Mouse (Mus musculus): Measurements from ENCODE around the gene Ankrd13b. TPM values are rescaled to one million over a fixed set of nuclear protein-coding genes. Genes with fewer than 3 reads are reported as not detected.

Ankrd13b gene
- polyA plus RNA-seq, 1 experiment from 2014 or later, result 31.9 TPM

DNA sequence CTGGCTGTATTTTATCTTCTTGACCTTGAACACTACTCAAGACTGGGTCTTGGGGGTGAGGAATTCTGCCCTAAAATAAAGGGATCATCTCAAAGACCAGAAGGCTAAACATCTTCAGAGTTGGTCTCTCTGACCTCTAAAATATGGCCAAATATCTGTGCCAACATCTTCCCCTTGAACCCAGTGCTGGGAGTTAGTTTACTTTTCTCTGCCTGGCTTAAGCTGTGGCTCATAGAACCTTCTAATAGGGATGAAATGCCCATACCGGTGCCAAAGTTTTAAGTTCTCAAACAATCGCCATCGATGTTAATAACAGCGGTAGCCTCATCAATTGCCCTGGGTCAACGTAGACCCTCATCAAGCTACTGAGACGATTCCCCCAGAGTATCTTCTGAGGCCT, 27.6 kb downstream of the Ankrd13b start:
- ATAC-seq, result no peak
- WGBS, result 5% methylated on average over 6 of the region's 6 CpGs
- peaks cover 35% of the 10 kb centered on the region for H3K27me3 ChIP-seq (ENCODE audit: control insufficient read depth, insufficient read depth, low read depth, low read length)
- H3K4me3 ChIP-seq (ENCODE audit: low read depth, low read length), result peak overlapping the region; percentile 51
- H3K4me1 ChIP-seq (ENCODE audit: control insufficient read depth, insufficient read depth, low read length), result peaks cover 8% of the 10 kb centered on the region
- H3K36me3 ChIP-seq (ENCODE audit: control insufficient read depth, insufficient read depth, low read length), result no peaks in the 10 kb centered on the region
- no peak overlapping the region for H3K27ac ChIP-seq (ENCODE audit: low read length)
- H3K9me3 ChIP-seq (replicated peaks; ENCODE audit: control insufficient read depth, low read length, poor library complexity, severe bottlenecking), result no peaks in the 10 kb centered on the region
- peak overlapping the region; percentile 70 for H3K4me2 ChIP-seq (ENCODE audit: low read length)
- H3K9ac ChIP-seq (ENCODE audit: low read depth, low read length), result peak overlapping the region; percentile 56

DNA sequence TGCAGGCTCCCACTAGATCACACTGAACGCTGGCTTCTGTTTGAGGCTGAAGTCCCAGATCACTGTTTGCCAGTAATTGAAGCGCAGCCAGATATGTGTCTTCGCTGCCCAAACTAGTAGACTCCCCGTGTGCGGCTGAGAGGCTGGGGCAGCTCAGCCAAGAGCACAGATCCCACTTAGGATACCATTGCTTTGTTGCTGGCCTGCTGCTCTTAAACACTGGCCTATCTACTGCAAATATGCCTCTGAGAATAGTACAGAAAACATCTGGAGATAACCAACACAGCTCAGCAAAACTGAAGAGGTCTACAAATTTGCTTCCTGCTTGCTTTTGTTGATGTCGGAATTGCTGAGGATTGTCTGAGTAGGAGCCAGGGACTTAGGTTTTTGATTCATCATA, 32.6 kb downstream of the Ankrd13b start:
- peaks cover 12% of the 10 kb centered on the region for H3K36me3 ChIP-seq (ENCODE audit: control insufficient read depth, insufficient read depth, low read length)
- peaks cover 11% of the 10 kb centered on the region for H3K27me3 ChIP-seq (ENCODE audit: control insufficient read depth, insufficient read depth, low read depth, low read length)
- 79% methylated on average over 6 of the region's 6 CpGs for WGBS
- no peak overlapping the region for H3K4me3 ChIP-seq (ENCODE audit: low read depth, low read length)
- H3K4me1 ChIP-seq (ENCODE audit: control insufficient read depth, insufficient read depth, low read length), result peaks cover 1% of the 10 kb centered on the region
- H3K9me3 ChIP-seq (replicated peaks; ENCODE audit: control insufficient read depth, low read length, poor library complexity, severe bottlenecking), result no peaks in the 10 kb centered on the region
- H3K9ac ChIP-seq (ENCODE audit: low read depth, low read length), result no peak overlapping the region
- no peak for ATAC-seq
- no peak overlapping the region for H3K27ac ChIP-seq (ENCODE audit: low read length)
- H3K4me2 ChIP-seq (ENCODE audit: low read length), result no peak overlapping the region

DNA sequence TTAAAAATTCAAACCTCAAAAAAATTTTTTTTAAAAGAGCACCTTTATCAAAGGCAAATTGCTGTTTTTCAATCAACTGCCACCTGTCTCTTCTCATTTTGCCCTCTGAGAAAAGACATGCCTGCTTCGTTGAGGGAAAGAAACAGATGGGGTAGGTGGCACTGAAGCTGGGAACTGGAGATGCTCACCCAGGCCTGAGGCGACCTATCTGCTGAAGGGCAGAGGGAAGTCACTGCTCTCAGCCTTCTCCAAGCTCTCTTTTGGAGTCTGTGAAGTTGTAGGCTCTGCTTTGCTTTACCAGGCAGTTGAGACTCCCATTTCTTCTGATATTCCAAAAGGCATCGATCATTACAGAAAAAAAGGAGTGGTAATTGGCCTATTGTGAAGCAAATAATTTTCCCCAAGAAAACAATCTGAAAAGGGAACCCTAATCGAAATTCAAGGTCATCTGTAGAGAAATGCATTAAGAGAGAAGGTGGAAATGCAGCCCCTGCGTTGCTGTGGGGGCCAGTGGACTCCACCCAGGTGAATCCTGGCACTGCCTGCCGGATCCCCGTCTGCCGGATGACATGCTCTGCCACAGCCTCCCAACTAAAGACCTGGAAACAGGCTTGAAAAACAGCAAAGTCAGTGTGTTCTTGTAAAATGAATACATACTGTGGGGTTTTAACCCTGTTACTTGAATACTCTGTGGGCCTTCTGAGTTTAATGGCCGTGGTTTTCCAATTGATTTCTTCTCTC, 33.5 kb downstream of the Ankrd13b start:
- no peak for ATAC-seq
- no peak overlapping the region for H3K4me2 ChIP-seq (ENCODE audit: low read length)
- H3K27ac ChIP-seq (ENCODE audit: low read length), result no peak overlapping the region
- H3K9me3 ChIP-seq (replicated peaks; ENCODE audit: control insufficient read depth, low read length, poor library complexity, severe bottlenecking), result no peaks in the 10 kb centered on the region
- peaks cover 12% of the 10 kb centered on the region for H3K36me3 ChIP-seq (ENCODE audit: control insufficient read depth, insufficient read depth, low read length)
- no peak overlapping the region for H3K9ac ChIP-seq (ENCODE audit: low read depth, low read length)
- WGBS, result 84% methylated on average over 9 of the region's 9 CpGs
- no peak overlapping the region for H3K4me3 ChIP-seq (ENCODE audit: low read depth, low read length)
- no peaks in the 10 kb centered on the region for H3K4me1 ChIP-seq (ENCODE audit: control insufficient read depth, insufficient read depth, low read length)
- H3K27me3 ChIP-seq (ENCODE audit: control insufficient read depth, insufficient read depth, low read depth, low read length), result peaks cover 5% of the 10 kb centered on the region

DNA sequence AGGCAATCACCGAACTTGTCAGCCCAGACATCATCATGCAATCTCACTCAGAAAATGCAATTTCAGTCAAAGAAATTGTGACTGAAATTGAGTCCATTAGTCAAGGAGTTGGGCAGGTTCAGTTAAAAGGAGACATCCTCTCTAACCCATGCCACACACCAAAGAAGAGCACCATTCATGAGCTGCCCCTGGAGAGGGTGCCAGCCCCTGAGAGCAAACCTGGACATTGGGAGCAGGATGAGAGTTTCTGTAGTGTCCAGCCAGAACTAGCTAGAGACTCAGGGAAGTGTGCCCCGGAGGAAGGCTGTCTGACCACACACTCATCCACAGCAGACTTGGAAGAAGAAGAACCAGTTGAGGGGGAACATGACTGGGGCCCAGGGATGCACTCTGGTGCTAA, 36.1 kb downstream of the Ankrd13b start:
- no peaks in the 10 kb centered on the region for H3K4me1 ChIP-seq (ENCODE audit: control insufficient read depth, insufficient read depth, low read length)
- H3K9me3 ChIP-seq (replicated peaks; ENCODE audit: control insufficient read depth, low read length, poor library complexity, severe bottlenecking), result no peaks in the 10 kb centered on the region
- WGBS, result 97% methylated on average over 2 of the region's 2 CpGs
- H3K4me2 ChIP-seq (ENCODE audit: low read length), result no peak overlapping the region
- H3K4me3 ChIP-seq (ENCODE audit: low read depth, low read length), result no peak overlapping the region
- H3K27me3 ChIP-seq (ENCODE audit: control insufficient read depth, insufficient read depth, low read depth, low read length), result no peaks in the 10 kb centered on the region
- no peak for ATAC-seq
- H3K27ac ChIP-seq (ENCODE audit: low read length), result no peak overlapping the region
- no peak overlapping the region for H3K9ac ChIP-seq (ENCODE audit: low read depth, low read length)
- H3K36me3 ChIP-seq (ENCODE audit: control insufficient read depth, insufficient read depth, low read length), result peaks cover 20% of the 10 kb centered on the region

DNA sequence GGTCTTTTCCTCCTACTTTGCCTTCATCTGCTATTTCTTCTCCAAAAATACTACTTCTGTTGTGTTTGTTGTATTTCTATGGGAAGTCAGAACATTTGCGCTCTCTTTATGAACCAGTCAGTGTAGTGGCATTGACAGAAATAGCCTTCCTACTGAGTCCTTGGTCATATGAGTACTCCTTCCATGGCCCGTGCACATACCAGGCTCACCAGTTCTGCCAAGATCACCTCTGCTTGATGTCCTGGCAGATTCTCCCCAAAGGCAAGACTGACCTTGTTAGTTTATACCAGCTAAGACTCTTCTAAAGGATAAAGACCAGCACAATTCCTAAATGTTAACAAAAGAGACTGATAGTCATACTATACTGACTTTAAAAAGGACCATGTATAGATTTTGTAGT, 37.8 kb downstream of the Ankrd13b start:
- no peak overlapping the region for H3K4me3 ChIP-seq (ENCODE audit: low read depth, low read length)
- WGBS, result 100% methylated on average over 2 of the region's 2 CpGs
- no peaks in the 10 kb centered on the region for H3K4me1 ChIP-seq (ENCODE audit: control insufficient read depth, insufficient read depth, low read length)
- no peak overlapping the region for H3K27ac ChIP-seq (ENCODE audit: low read length)
- H3K4me2 ChIP-seq (ENCODE audit: low read length), result no peak overlapping the region
- H3K9ac ChIP-seq (ENCODE audit: low read depth, low read length), result no peak overlapping the region
- no peaks in the 10 kb centered on the region for H3K9me3 ChIP-seq (replicated peaks; ENCODE audit: control insufficient read depth, low read length, poor library complexity, severe bottlenecking)
- peaks cover 20% of the 10 kb centered on the region for H3K36me3 ChIP-seq (ENCODE audit: control insufficient read depth, insufficient read depth, low read length)
- ATAC-seq, result no peak
- no peaks in the 10 kb centered on the region for H3K27me3 ChIP-seq (ENCODE audit: control insufficient read depth, insufficient read depth, low read depth, low read length)

DNA sequence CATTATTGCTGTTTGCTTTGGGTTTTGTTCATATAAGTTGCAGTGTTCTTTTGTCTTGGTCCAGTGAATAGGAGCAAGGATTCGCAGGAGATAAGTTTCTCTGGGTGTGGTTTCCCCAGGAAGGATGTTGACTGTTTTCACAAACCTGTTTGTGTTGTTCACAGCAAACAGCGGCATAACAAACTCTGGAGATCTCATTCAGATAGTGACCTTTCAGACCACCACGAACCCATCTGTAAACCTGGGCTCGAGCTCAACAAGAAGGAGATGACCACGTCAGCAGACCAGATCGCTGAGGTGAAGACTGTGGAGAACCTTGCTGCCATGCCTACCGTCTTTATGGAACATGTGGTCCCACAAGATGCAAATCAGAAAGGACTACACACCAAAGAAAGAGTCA, 40.3 kb downstream of the Ankrd13b start:
- Histone ChIP-seq H3K27ac (ENCODE audit: low read length) (no peak overlapping the region), H3K4me2 (ENCODE audit: low read length) (no peak overlapping the region), H3K9me3 (replicated peaks; ENCODE audit: control insufficient read depth, low read length, poor library complexity, severe bottlenecking) (no peaks in the 10 kb centered on the region), H3K27me3 (ENCODE audit: control insufficient read depth, insufficient read depth, low read depth, low read length) (no peaks in the 10 kb centered on the region), H3K4me1 (ENCODE audit: control insufficient read depth, insufficient read depth, low read length) (no peaks in the 10 kb centered on the region), H3K4me3 (ENCODE audit: low read depth, low read length) (no peak overlapping the region), H3K9ac (ENCODE audit: low read depth, low read length) (no peak overlapping the region), H3K36me3 (ENCODE audit: control insufficient read depth, insufficient read depth, low read length) (peaks cover 15% of the 10 kb centered on the region)
- ATAC-seq, result no peak
- WGBS, result 96% methylated on average over 7 of the region's 7 CpGs

DNA sequence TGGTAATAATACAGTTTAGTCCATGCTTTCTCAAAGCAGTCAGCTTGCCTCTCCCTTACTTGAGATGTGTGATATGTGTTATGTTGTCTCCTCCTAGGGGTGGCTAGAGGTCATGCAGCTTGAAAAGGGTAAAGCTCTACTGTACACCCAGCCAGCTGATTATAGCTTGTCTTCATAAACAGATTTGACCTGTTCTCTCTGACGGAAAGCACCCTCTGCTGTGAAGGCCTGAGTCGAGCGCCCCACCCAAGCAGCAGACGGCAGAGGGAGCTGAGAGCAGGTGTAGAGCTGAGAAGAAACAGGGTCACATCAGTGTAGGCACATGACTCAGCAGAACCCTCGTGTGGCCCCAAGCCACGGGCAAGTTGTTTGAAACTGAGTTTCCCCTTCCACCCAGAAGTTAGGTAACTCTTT, 42.8 kb downstream of the Ankrd13b start:
- WGBS, result 71% methylated on average over 6 of the region's 6 CpGs
- no peak for ATAC-seq
- no peak overlapping the region for H3K4me2 ChIP-seq (ENCODE audit: low read length)
- peaks cover 14% of the 10 kb centered on the region for H3K36me3 ChIP-seq (ENCODE audit: control insufficient read depth, insufficient read depth, low read length)
- no peaks in the 10 kb centered on the region for H3K4me1 ChIP-seq (ENCODE audit: control insufficient read depth, insufficient read depth, low read length)
- H3K9ac ChIP-seq (ENCODE audit: low read depth, low read length), result no peak overlapping the region
- no peaks in the 10 kb centered on the region for H3K27me3 ChIP-seq (ENCODE audit: control insufficient read depth, insufficient read depth, low read depth, low read length)
- H3K4me3 ChIP-seq (ENCODE audit: low read depth, low read length), result no peak overlapping the region
- H3K27ac ChIP-seq (ENCODE audit: low read length), result no peak overlapping the region
- H3K9me3 ChIP-seq (replicated peaks; ENCODE audit: control insufficient read depth, low read length, poor library complexity, severe bottlenecking), result no peaks in the 10 kb centered on the region

DNA sequence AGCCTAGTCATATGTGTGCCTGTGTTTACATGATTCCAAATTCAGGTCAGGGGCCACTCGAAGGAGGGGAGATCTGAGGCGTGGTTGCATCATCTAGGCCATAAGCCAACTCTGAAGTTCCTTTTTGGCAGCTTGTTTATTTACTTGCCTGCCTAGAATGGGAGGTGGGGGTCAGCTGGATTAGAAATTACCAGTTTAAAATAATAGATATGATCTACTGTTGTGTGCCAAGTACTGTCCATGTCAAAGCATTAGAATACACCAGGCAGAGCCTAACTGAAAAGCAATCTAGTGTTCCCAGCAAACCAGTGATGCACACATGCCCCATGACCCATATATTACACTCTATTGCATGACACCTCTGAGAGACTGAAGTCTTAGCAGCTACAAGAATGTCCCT, 44.5 kb downstream of the Ankrd13b start:
- Histone ChIP-seq H3K9ac (ENCODE audit: low read depth, low read length) (no peak overlapping the region), H3K4me1 (ENCODE audit: control insufficient read depth, insufficient read depth, low read length) (no peaks in the 10 kb centered on the region), H3K27ac (ENCODE audit: low read length) (no peak overlapping the region), H3K27me3 (ENCODE audit: control insufficient read depth, insufficient read depth, low read depth, low read length) (no peaks in the 10 kb centered on the region), H3K9me3 (replicated peaks; ENCODE audit: control insufficient read depth, low read length, poor library complexity, severe bottlenecking) (no peaks in the 10 kb centered on the region), H3K36me3 (ENCODE audit: control insufficient read depth, insufficient read depth, low read length) (peaks cover 12% of the 10 kb centered on the region), H3K4me3 (ENCODE audit: low read depth, low read length) (no peak overlapping the region), H3K4me2 (ENCODE audit: low read length) (no peak overlapping the region)
- no peak for ATAC-seq
- 83% methylated on average over 2 of the region's 2 CpGs for WGBS

DNA sequence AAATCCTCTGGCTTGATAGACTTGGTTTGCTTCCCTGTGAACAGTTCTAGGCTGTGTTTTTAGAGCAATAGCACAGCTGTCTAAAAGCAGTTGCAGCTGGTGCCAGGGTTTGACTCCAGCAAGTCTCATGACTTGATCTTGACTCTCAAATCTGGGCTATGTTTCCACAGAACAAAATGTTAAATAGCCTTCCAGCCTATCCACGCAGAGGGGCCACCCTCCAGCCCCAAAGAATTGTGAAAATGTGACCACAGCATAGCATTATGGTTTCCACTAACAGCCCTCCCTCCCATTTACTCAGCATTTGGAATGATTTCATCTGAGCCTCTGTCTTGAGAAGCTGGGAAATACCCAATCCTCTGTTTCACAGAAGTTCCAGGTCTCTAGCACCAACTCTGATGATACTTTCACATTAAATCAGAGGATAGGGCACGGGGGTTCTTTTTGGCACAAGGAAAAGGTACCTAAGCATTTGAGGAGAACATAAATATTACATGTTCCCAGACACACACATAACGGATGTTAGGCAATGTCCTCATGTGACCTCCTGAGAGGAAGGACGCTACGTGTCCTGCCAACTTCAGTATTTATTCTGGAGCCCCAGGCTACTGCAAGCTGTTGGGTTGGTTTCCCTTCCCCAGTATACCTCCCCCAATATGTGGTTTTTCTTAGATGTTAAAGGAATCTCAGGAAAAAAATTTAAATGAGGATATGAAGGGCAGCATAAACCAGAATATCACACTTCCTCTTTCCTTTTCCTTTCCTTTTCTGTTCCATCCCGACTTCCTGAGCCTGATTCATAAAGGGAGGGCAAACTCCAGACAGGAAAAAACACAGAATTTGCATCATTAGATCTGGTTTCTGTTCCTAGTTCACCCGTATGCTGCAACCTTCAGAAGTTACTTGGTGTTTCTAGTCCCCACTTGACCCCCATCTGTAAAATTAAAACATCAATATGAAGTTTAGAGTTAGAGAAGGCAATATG, 47.0 kb downstream of the Ankrd13b start:
- no peaks in the 10 kb centered on the region for H3K9me3 ChIP-seq (replicated peaks; ENCODE audit: control insufficient read depth, low read length, poor library complexity, severe bottlenecking)
- H3K4me3 ChIP-seq (ENCODE audit: low read depth, low read length), result no peak overlapping the region
- no peak overlapping the region for H3K4me2 ChIP-seq (ENCODE audit: low read length)
- no peaks in the 10 kb centered on the region for H3K4me1 ChIP-seq (ENCODE audit: control insufficient read depth, insufficient read depth, low read length)
- H3K9ac ChIP-seq (ENCODE audit: low read depth, low read length), result no peak overlapping the region
- no peaks in the 10 kb centered on the region for H3K27me3 ChIP-seq (ENCODE audit: control insufficient read depth, insufficient read depth, low read depth, low read length)
- H3K36me3 ChIP-seq (ENCODE audit: control insufficient read depth, insufficient read depth, low read length), result peaks cover 13% of the 10 kb centered on the region
- no peak overlapping the region for H3K27ac ChIP-seq (ENCODE audit: low read length)
- no peak for ATAC-seq
- 82% methylated on average over 7 of the region's 7 CpGs for WGBS
